Mouse (Mus musculus): ENCODE results near the gene Cep112. TPM values are rescaled to one million over a fixed set of nuclear protein-coding genes. Genes with fewer than 3 reads are reported as not detected.

Gene Cep112
- polyA plus RNA-seq, 1 experiment from 2014 or later = 10.0 TPM

GRCm38 (mm10) chr11:108900718-108901488 lies 475.9 kb downstream of the Cep112 start:
- 73% methylated on average over 9 of the region's 10 CpGs for WGBS
- Histone ChIP-seq H3K4me1 (ENCODE audit: control insufficient read depth, insufficient read depth, low read length) (no peaks in the 10 kb centered on the region), H3K9me3 (ENCODE audit: control insufficient read depth, low read length) (no peaks in the 10 kb centered on the region), H3K9ac (ENCODE audit: low read length) (no peak overlapping the region), H3K27me3 (ENCODE audit: control insufficient read depth, insufficient read depth, low read length) (no peaks in the 10 kb centered on the region), H3K36me3 (ENCODE audit: control insufficient read depth, insufficient read depth, low read length) (no peaks in the 10 kb centered on the region), H3K4me3 (ENCODE audit: low read depth, low read length) (no peak overlapping the region), H3K4me2 (ENCODE audit: low read depth) (no peak overlapping the region), H3K27ac (ENCODE audit: low read depth, low read length) (no peak overlapping the region)
- DNase-seq (ENCODE audit: low spot score) = no peak
- ATAC-seq (ENCODE audit: insufficient read depth, low FRiP score, low TSS enrichment) = no peak

- Histone ChIP-seq H3K27ac (ENCODE audit: low read depth, low read length) (no peak overlapping the region), H3K27me3 (ENCODE audit: control insufficient read depth, insufficient read depth, low read length) (no peaks in the 10 kb centered on the region), H3K9me3 (ENCODE audit: control insufficient read depth, low read length) (no peaks in the 10 kb centered on the region), H3K9ac (ENCODE audit: low read length) (no peak overlapping the region), H3K4me2 (ENCODE audit: low read depth) (no peak overlapping the region), H3K4me3 (ENCODE audit: low read depth, low read length) (no peak overlapping the region), H3K4me1 (ENCODE audit: control insufficient read depth, insufficient read depth, low read length) (no peaks in the 10 kb centered on the region), H3K36me3 (ENCODE audit: control insufficient read depth, insufficient read depth, low read length) (no peaks in the 10 kb centered on the region)
- DNase-seq (ENCODE audit: low spot score) (no peak), ATAC-seq (ENCODE audit: insufficient read depth, low FRiP score, low TSS enrichment) (no peak)
- WGBS = 75% methylated on average over 7 of the region's 7 CpGs
Measured at GRCm38 (mm10) chr11:108901670-108902069, 476.7 kb downstream of the Cep112 start.

- Histone ChIP-seq H3K36me3 (ENCODE audit: control insufficient read depth, insufficient read depth, low read length) (no peaks in the 10 kb centered on the region), H3K9me3 (ENCODE audit: control insufficient read depth, low read length) (no peaks in the 10 kb centered on the region), H3K27ac (ENCODE audit: low read depth, low read length) (no peak overlapping the region), H3K4me3 (ENCODE audit: low read depth, low read length) (no peak overlapping the region), H3K4me2 (ENCODE audit: low read depth) (no peak overlapping the region), H3K27me3 (ENCODE audit: control insufficient read depth, insufficient read depth, low read length) (no peaks in the 10 kb centered on the region), H3K4me1 (ENCODE audit: control insufficient read depth, insufficient read depth, low read length) (no peaks in the 10 kb centered on the region), H3K9ac (ENCODE audit: low read length) (no peak overlapping the region)
- ATAC-seq (ENCODE audit: insufficient read depth, low FRiP score, low TSS enrichment) = no peak
- no peak for DNase-seq (ENCODE audit: low spot score)
- 87% methylated on average over 4 of the region's 4 CpGs for WGBS
Measured at GRCm38 (mm10) chr11:108902303-108902702, 477.3 kb downstream of the Cep112 start.

GRCm38 (mm10) chr11:108906590-108907254 lies 481.7 kb downstream of the Cep112 start:
- WGBS = 41% methylated on average over 7 of the region's 7 CpGs
- H3K9ac ChIP-seq (ENCODE audit: low read length) = no peak overlapping the region
- DNase-seq (ENCODE audit: low spot score) (no peak), ATAC-seq (ENCODE audit: insufficient read depth, low FRiP score, low TSS enrichment) (no peak)
- H3K27me3 ChIP-seq (ENCODE audit: control insufficient read depth, insufficient read depth, low read length) = no peaks in the 10 kb centered on the region
- H3K4me2 ChIP-seq (ENCODE audit: low read depth) = no peak overlapping the region
- H3K4me3 ChIP-seq (ENCODE audit: low read depth, low read length) = no peak overlapping the region
- H3K27ac ChIP-seq (ENCODE audit: low read depth, low read length) = no peak overlapping the region
- H3K36me3 ChIP-seq (ENCODE audit: control insufficient read depth, insufficient read depth, low read length) = no peaks in the 10 kb centered on the region
- no peaks in the 10 kb centered on the region for H3K9me3 ChIP-seq (ENCODE audit: control insufficient read depth, low read length)
- no peaks in the 10 kb centered on the region; the same call in 1 of the 2 replicates for H3K4me1 ChIP-seq (ENCODE audit: control insufficient read depth, insufficient read depth, low read length)

GRCm38 (mm10) chr11:108909396-108910195 lies 484.6 kb downstream of the Cep112 start:
- H3K27me3 ChIP-seq (ENCODE audit: control insufficient read depth, insufficient read depth, low read length) = no peaks in the 10 kb centered on the region
- ATAC-seq (ENCODE audit: insufficient read depth, low FRiP score, low TSS enrichment) = no peak
- H3K9me3 ChIP-seq (ENCODE audit: control insufficient read depth, low read length) = no peaks in the 10 kb centered on the region
- H3K4me3 ChIP-seq (ENCODE audit: low read depth, low read length) = no peak overlapping the region
- no peak overlapping the region for H3K9ac ChIP-seq (ENCODE audit: low read length)
- WGBS = 10% methylated on average over 24 of the region's 24 CpGs
- peak overlapping the region; percentile 32 for H3K4me2 ChIP-seq (ENCODE audit: low read depth)
- no peak overlapping the region for H3K27ac ChIP-seq (ENCODE audit: low read depth, low read length)
- no peak for DNase-seq (ENCODE audit: low spot score)
- H3K4me1 ChIP-seq (ENCODE audit: control insufficient read depth, insufficient read depth, low read length) = no peaks in the 10 kb centered on the region; the same call in 1 of the 2 replicates
- H3K36me3 ChIP-seq (ENCODE audit: control insufficient read depth, insufficient read depth, low read length) = no peaks in the 10 kb centered on the region

Other genes with a start within 250 kb of the Cep112 start
- not detected in 2 replicates for gene Apoh, start 81.8 kb upstream of the Cep112 start, polyA plus RNA-seq (2014; fragmentation: Nextera tagmentation; extraction: Ambion mirVana)
- 7.7 and 9.1 TPM in 2 replicates for gene Prkca, start 81.3 kb upstream of the Cep112 start, polyA plus RNA-seq (2014; fragmentation: Nextera tagmentation; extraction: Ambion mirVana)